Mouse (Mus musculus) neural tube, postnatal 0 days (tissue): Measurements from ENCODE around the gene Hist1h3f. TPM values are rescaled to one million over a fixed set of nuclear protein-coding genes. Genes with fewer than 3 reads are reported as not detected.

Experiments used
- microRNA-seq: library from miRNA; unstranded; fragments of <30 nt; microRNA quantifications from one replicate; pipeline ENCODE4, GENCODE M21; 2016
- polyA plus RNA-seq: library from polyadenylated mRNA; unstranded; fragments of >200 nt; fragmentation: Nextera tagmentation; extraction: Ambion mirVana; gene quantifications from 2 replicates; pipeline ENCODE4 v1.2.1, GENCODE M21; 2015

Gene Hist1h3f
- polyA plus RNA-seq, 1 experiment from 2014 or later = 0.21 TPM

Small RNAs within 50 kb of the gene (microRNA-seq; reads per million reads assigned to microRNA genes)
- not detected for gene Gm44297
- gene Gm44359 = not detected
- not detected for gene Gm44394
- gene n-TStga1 = not detected

Other genes starting within 250 kb of the Hist1h3f start
- gene Zfp322a, start 174.8 kb upstream of the Hist1h3f start, polyA plus RNA-seq = 28.9 and 30.1 TPM in 2 replicates
- 7.2 and 8.3 TPM in 2 replicates for gene Abt1, start 120.2 kb upstream of the Hist1h3f start, polyA plus RNA-seq
- 0.11 and 0.19 TPM in 2 replicates for gene Btn1a1, start 78.2 kb upstream of the Hist1h3f start, polyA plus RNA-seq
- 0.09 TPM in 1 of 2 replicates, not detected in the other for gene Btn2a2, start 55.2 kb upstream of the Hist1h3f start, polyA plus RNA-seq
- 0.92 and 4.6 TPM in 2 replicates for gene Hist1h4h, start 13.0 kb upstream of the Hist1h3f start, polyA plus RNA-seq
- 1.7 TPM in 1 of 2 replicates, not detected in the other for gene Hist1h2af, start 10.1 kb upstream of the Hist1h3f start, polyA plus RNA-seq
- 1.3 TPM in 1 of 2 replicates, not detected in the other for gene Hist1h3g, start 8.6 kb upstream of the Hist1h3f start, polyA plus RNA-seq
- gene Hist1h2bh, start 660 bp upstream of the Hist1h3f start, polyA plus RNA-seq = 0.09 and 0.36 TPM in 2 replicates
- not detected in 2 replicates for gene Hist1h4f, start 7.6 kb downstream of the Hist1h3f start, polyA plus RNA-seq
- gene Hist1h1d, start 9.2 kb downstream of the Hist1h3f start, polyA plus RNA-seq = 0.09 and 0.13 TPM in 2 replicates
- 1.5 and 2.0 TPM in 2 replicates for gene Hist1h3e, start 18.3 kb downstream of the Hist1h3f start, polyA plus RNA-seq
- gene Hist1h2ae, start 27.2 kb downstream of the Hist1h3f start, polyA plus RNA-seq = 7.7 and 9.3 TPM in 2 replicates
- 1.5 and 3.0 TPM in 2 replicates for gene Hist1h2bg, start 27.3 kb downstream of the Hist1h3f start, polyA plus RNA-seq
- gene Hist1h2bf, start 30.1 kb downstream of the Hist1h3f start, polyA plus RNA-seq = 0.65 TPM in 1 of 2 replicates, not detected in the other
- not detected in 2 replicates for gene Hist1h2ad, start 30.3 kb downstream of the Hist1h3f start, polyA plus RNA-seq
- 0.58 and 0.66 TPM in 2 replicates for gene Hist1h3d, start 31.7 kb downstream of the Hist1h3f start, polyA plus RNA-seq
- gene Hist1h4d, start 37.5 kb downstream of the Hist1h3f start, polyA plus RNA-seq = 25.2 and 28.2 TPM in 2 replicates
- gene Hist1h2be, start 77.1 kb downstream of the Hist1h3f start, polyA plus RNA-seq = 0.80 and 0.89 TPM in 2 replicates
- 7.7 and 9.3 TPM in 2 replicates for gene Hist1h1e, start 78.5 kb downstream of the Hist1h3f start, polyA plus RNA-seq
- gene Hist1h2ac, start 139.9 kb downstream of the Hist1h3f start, polyA plus RNA-seq = 0.19 and 0.41 TPM in 2 replicates
- 37.8 and 45.4 TPM in 2 replicates for gene Hist1h2bc, start 140.1 kb downstream of the Hist1h3f start, polyA plus RNA-seq
- gene Hist1h1t, start 151.8 kb downstream of the Hist1h3f start, polyA plus RNA-seq = not detected in 2 replicates
- gene Hist1h4c, start 154.4 kb downstream of the Hist1h3f start, polyA plus RNA-seq = 2.4 and 3.7 TPM in 2 replicates
- 6.6 and 7.2 TPM in 2 replicates for gene Hfe, start 166.8 kb downstream of the Hist1h3f start, polyA plus RNA-seq
- gene Hist1h1c, start 194.8 kb downstream of the Hist1h3f start, polyA plus RNA-seq = 16.4 and 22.5 TPM in 2 replicates
- not detected in 2 replicates for gene Hist1h3c, start 201.6 kb downstream of the Hist1h3f start, polyA plus RNA-seq
- gene Hist1h2bb, start 202.7 kb downstream of the Hist1h3f start, polyA plus RNA-seq = 0.62 TPM in 1 of 2 replicates, not detected in the other
- 2.7 and 4.7 TPM in 2 replicates for gene Hist1h2ab, start 207.1 kb downstream of the Hist1h3f start, polyA plus RNA-seq
- 0.58 TPM in 1 of 2 replicates, not detected in the other for gene Hist1h3b, start 208.2 kb downstream of the Hist1h3f start, polyA plus RNA-seq
- gene Hist1h4b, start 213.0 kb downstream of the Hist1h3f start, polyA plus RNA-seq = 1.2 TPM in 1 of 2 replicates, not detected in the other
- gene Hist1h4a, start 217.2 kb downstream of the Hist1h3f start, polyA plus RNA-seq = 0.54 TPM in 1 of 2 replicates, not detected in the other
- 0.66 and 0.94 TPM in 2 replicates for gene Hist1h3a, start 218.3 kb downstream of the Hist1h3f start, polyA plus RNA-seq
- 0.50 and 0.66 TPM in 2 replicates for gene Hist1h1a, start 219.6 kb downstream of the Hist1h3f start, polyA plus RNA-seq
- not detected in 2 replicates for gene Trim38, start 225.9 kb downstream of the Hist1h3f start, polyA plus RNA-seq